Mouse (Mus musculus) stomach, embryonic 15.5 days (tissue): ENCODE measurements around the gene Hnrnpm. TPM values are rescaled to one million over a fixed set of nuclear protein-coding genes. Genes with fewer than 3 reads are reported as not detected.
"Not testable (repeated sequence)": the region's sequence is repeated elsewhere in the genome, so short reads cannot be mapped to it uniquely, and the experiment has no call there.

Experiments
- ATAC-seq: fragments of 200-750 bp; cut with Nextera tagmentation; 2 replicates; pipeline ENCODE4 v1.8.0; 2017; ENCODE audit warnings: low read depth, moderate number of reproducible peaks, moderate TSS enrichment; ENCODE audit not compliant: insufficient read depth, low FRiP score
- H3K27ac ChIP-seq: fragments of 300-500 bp; sonication (generic); 2 replicates; pipeline ENCODE4 v1.5.1; 2015; ENCODE audit warnings: mild to moderate bottlenecking, inconsistent platforms
- H3K27me3 ChIP-seq: fragments of 300-500 bp; sonication (generic); replicated peaks from 2 replicates; pipeline ENCODE4 v1.6.1; 2015; ENCODE audit warnings: inconsistent platforms
- H3K36me3 ChIP-seq: fragments of 300-500 bp; sonication (generic); 2 replicates; pipeline ENCODE4 v1.6.1; 2015; ENCODE audit warnings: inconsistent platforms
- H3K4me1 ChIP-seq: fragments of 300-500 bp; sonication (generic); 2 replicates; pipeline ENCODE4 v1.6.1; 2015; ENCODE audit warnings: inconsistent platforms
- H3K4me2 ChIP-seq: fragments of 300-500 bp; sonication (generic); 2 replicates; pipeline ENCODE4 v1.6.1; 2015; ENCODE audit warnings: mild to moderate bottlenecking, inconsistent platforms
- H3K4me3 ChIP-seq: fragments of 300-500 bp; sonication (generic); replicated peaks from 2 replicates; pipeline ENCODE4 v1.5.1; 2015; ENCODE audit warnings: inconsistent platforms
- H3K9ac ChIP-seq: fragments of 300-500 bp; sonication (generic); 2 replicates; pipeline ENCODE4 v1.6.1; 2015; ENCODE audit warnings: inconsistent platforms
- H3K9me3 ChIP-seq: fragments of 300-500 bp; sonication (generic); 2 replicates; pipeline ENCODE4 v1.6.1; 2016; ENCODE audit warnings: inconsistent platforms
- WGBS: fragments of 180-500 bp; shearing (Covaris S2); methylation state at CpG from one replicate; pipeline ENCODE4 v1.1.7; 2015; 5-methylcytosine and 5-hydroxymethylcytosine counted together
- polyA plus RNA-seq: library from polyadenylated mRNA; unstranded; fragments of >200 nt; fragmentation: Nextera tagmentation; extraction: Ambion mirVana; gene quantifications from 2 replicates; pipeline ENCODE4 v1.2.1, GENCODE M21; 2015

Hnrnpm gene
- polyA plus RNA-seq, 1 experiment from 2014 or later, result 248 TPM

- WGBS, result 2% methylated on average over 34 of the region's 35 CpGs
- H3K27me3 ChIP-seq, result no peaks in the 10 kb centered on the region
- peak; percentile 97 for ATAC-seq
- H3K9ac ChIP-seq, result peak within 1 kb of the TSS; percentile 57; the same call in 1 of the 2 replicates
- H3K27ac ChIP-seq, result peak within 1 kb of the TSS; percentile 99
- H3K9me3 ChIP-seq, result no peaks in the 10 kb centered on the region
- H3K4me3 ChIP-seq, result peak within 1 kb of the TSS; percentile 72
- peaks cover 15% of the 10 kb centered on the region for H3K4me1 ChIP-seq
- H3K36me3 ChIP-seq, result peaks cover 15% of the 10 kb centered on the region; the same call in 1 of the 2 replicates
- H3K4me2 ChIP-seq, result peak within 1 kb of the TSS; percentile 77
Observed at GRCm38 (mm10) chr17:33628621-33629486, 57.8 kb downstream of the Hnrnpm start, which contains the start of gene Zfp414. Gene Zfp414, plus strand, starts transcription at chr17:33629090.

DNA sequence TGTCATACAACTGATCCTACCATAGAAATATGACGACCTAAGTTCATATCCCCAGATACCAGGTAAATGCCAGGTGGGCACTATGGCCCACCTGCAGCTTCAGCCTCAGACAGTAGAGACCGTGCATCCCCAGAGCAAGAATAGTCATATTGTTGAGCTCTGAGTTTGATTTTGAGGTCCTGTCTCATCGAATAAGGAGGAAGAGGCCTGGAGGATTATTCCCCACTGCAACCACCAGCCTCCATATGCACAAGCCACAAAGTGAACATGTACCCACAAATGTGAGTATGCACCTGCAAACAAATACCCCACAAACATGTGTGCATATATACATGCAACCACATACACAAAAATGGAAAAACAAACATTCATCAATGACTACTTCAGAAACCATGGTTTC, 59.4 kb downstream of the Hnrnpm start:
- H3K9ac ChIP-seq, result no peak overlapping the region
- H3K9me3 ChIP-seq, result no peaks in the 10 kb centered on the region
- H3K27ac ChIP-seq, result no peak overlapping the region
- ATAC-seq, result no peak
- no peaks in the 10 kb centered on the region for H3K27me3 ChIP-seq
- WGBS, result 89% methylated on average over 3 of the region's 3 CpGs
- no peak overlapping the region for H3K4me3 ChIP-seq
- no peak overlapping the region for H3K4me2 ChIP-seq
- H3K36me3 ChIP-seq, result peaks cover 15% of the 10 kb centered on the region; the same call in 1 of the 2 replicates
- H3K4me1 ChIP-seq, result peaks cover 15% of the 10 kb centered on the region

GRCm38 (mm10) chr17:33613726-33614125, 72.9 kb downstream of the Hnrnpm start:
- H3K4me2 ChIP-seq, ATAC-seq, H3K36me3 ChIP-seq, H3K27ac ChIP-seq, H3K9me3 ChIP-seq, H3K4me3 ChIP-seq, H3K27me3 ChIP-seq, H3K9ac ChIP-seq, H3K4me1 ChIP-seq: not testable (repeated sequence)
- WGBS, result 88% methylated on average over 5 of the region's 5 CpGs

GRCm38 (mm10) chr17:33610548-33610947, 76.1 kb downstream of the Hnrnpm start:
- no peaks in the 10 kb centered on the region for H3K4me1 ChIP-seq
- no peak overlapping the region for H3K4me2 ChIP-seq
- no peak for ATAC-seq

GRCm38 (mm10) chr17:33607273-33607672, 79.4 kb downstream of the Hnrnpm start:
- Histone ChIP-seq H3K9ac (no peak overlapping the region), H3K9me3 (no peaks in the 10 kb centered on the region), H3K4me2 (no peak overlapping the region), H3K4me3 (no peak overlapping the region), H3K27ac (no peak overlapping the region), H3K4me1 (no peaks in the 10 kb centered on the region), H3K36me3 (no peaks in the 10 kb centered on the region), H3K27me3 (no peaks in the 10 kb centered on the region)
- 83% methylated on average over 2 of the region's 2 CpGs for WGBS
- ATAC-seq, result no peak

More at GRCm38 (mm10) chr17:33610548-33610947, 76.1 kb downstream of the Hnrnpm start:
- whole genome bisulfite sequencing, result 80% methylated on average over 7 of the region's 7 CpGs
- Histone ChIP-seq H3K36me3 (no peaks in the 10 kb centered on the region), H3K9ac (no peak overlapping the region), H3K9me3 (no peaks in the 10 kb centered on the region), H3K27me3 (no peaks in the 10 kb centered on the region), H3K4me3 (no peak overlapping the region), H3K27ac (no peak overlapping the region)

GRCm38 (mm10) chr17:33601947-33602346, 84.7 kb downstream of the Hnrnpm start:
- ATAC-seq, result no peak

GRCm38 (mm10) chr17:33600831-33601230, 85.8 kb downstream of the Hnrnpm start:
- 79% methylated on average over 3 of the region's 3 CpGs for WGBS
- H3K4me2 ChIP-seq, result no peak overlapping the region
- no peaks in the 10 kb centered on the region for H3K9me3 ChIP-seq
- H3K4me3 ChIP-seq, result no peak overlapping the region
- H3K9ac ChIP-seq, result no peak overlapping the region
- no peaks in the 10 kb centered on the region for H3K4me1 ChIP-seq
- H3K36me3 ChIP-seq, result no peaks in the 10 kb centered on the region
- H3K27me3 ChIP-seq, result no peaks in the 10 kb centered on the region
- no peak overlapping the region for H3K27ac ChIP-seq
- ATAC-seq, result no peak

More at GRCm38 (mm10) chr17:33601947-33602346, 84.7 kb downstream of the Hnrnpm start:
- Histone ChIP-seq H3K4me3 (no peak overlapping the region), H3K27me3 (no peaks in the 10 kb centered on the region), H3K4me2 (no peak overlapping the region), H3K4me1 (no peaks in the 10 kb centered on the region), H3K9ac (no peak overlapping the region), H3K27ac (no peak overlapping the region), H3K9me3 (no peaks in the 10 kb centered on the region), H3K36me3 (no peaks in the 10 kb centered on the region)
- 85% methylated on average over 12 of the region's 12 CpGs for WGBS

GRCm38 (mm10) chr17:33599836-33600475, 86.7 kb downstream of the Hnrnpm start:
- Histone ChIP-seq H3K36me3 (no peaks in the 10 kb centered on the region), H3K9ac (no peak overlapping the region), H3K9me3 (no peaks in the 10 kb centered on the region), H3K27me3 (no peaks in the 10 kb centered on the region), H3K27ac (no peak overlapping the region), H3K4me3 (no peak overlapping the region), H3K4me1 (no peaks in the 10 kb centered on the region), H3K4me2 (no peak overlapping the region)
- ATAC-seq, result no peak
- 85% methylated on average over 8 of the region's 8 CpGs for WGBS

- Histone ChIP-seq H3K36me3 (no peaks in the 10 kb centered on the region), H3K27me3 (no peaks in the 10 kb centered on the region), H3K4me1 (no peaks in the 10 kb centered on the region), H3K4me3 (no peak overlapping the region), H3K4me2 (no peak overlapping the region), H3K9ac (no peak overlapping the region), H3K9me3 (no peaks in the 10 kb centered on the region), H3K27ac (no peak overlapping the region)
- 86% methylated on average over 5 of the region's 5 CpGs for WGBS
- no peak for ATAC-seq
Observed at GRCm38 (mm10) chr17:33598506-33598905, 88.2 kb downstream of the Hnrnpm start.

GRCm38 (mm10) chr17:33597271-33597670, 89.4 kb downstream of the Hnrnpm start:
- no peak overlapping the region for H3K4me2 ChIP-seq
- ATAC-seq, result no peak
- H3K4me1 ChIP-seq, result no peaks in the 10 kb centered on the region
- no peak overlapping the region for H3K4me3 ChIP-seq
- H3K27ac ChIP-seq, result no peak overlapping the region
- H3K9me3 ChIP-seq, result no peaks in the 10 kb centered on the region
- no peaks in the 10 kb centered on the region for H3K36me3 ChIP-seq
- no peaks in the 10 kb centered on the region; the same call in 1 of the 2 replicates for H3K27me3 ChIP-seq
- H3K9ac ChIP-seq, result no peak overlapping the region
